Mouse (Mus musculus) midbrain, embryonic 11.5 days (tissue): ENCODE measurements around the gene Srpr. TPM values are rescaled to one million over a fixed set of nuclear protein-coding genes. Genes with fewer than 3 reads are reported as not detected.

Source experiments
- ATAC-seq: fragments of 200-750 bp; cut with Nextera tagmentation; 2 replicates; pipeline ENCODE4 v1.8.0; 2017; ENCODE audit warnings: moderate TSS enrichment, moderate library complexity; ENCODE audit not compliant: low FRiP score
- DNase-seq: peaks from one replicate; pipeline ENCODE4 v3.0.0; 2015; ENCODE audit warnings: low spot score; ENCODE audit errors: missing footprints
- H3K27ac ChIP-seq: fragments of 300-500 bp; sonication (generic); 2 replicates; pipeline ENCODE4 v1.5.1; 2014; ENCODE audit warnings: low read depth, low read length
- H3K27me3 ChIP-seq: fragments of 300-500 bp; sonication (generic); 2 replicates; pipeline ENCODE4 v1.6.1; 2014; ENCODE audit warnings: mild to moderate bottlenecking, low read length, moderate library complexity, mixed read lengths; ENCODE audit not compliant: control insufficient read depth, insufficient read depth
- H3K36me3 ChIP-seq: fragments of 300-500 bp; sonication (generic); 2 replicates; pipeline ENCODE4 v1.6.1; 2014; ENCODE audit warnings: mild to moderate bottlenecking, low read length, moderate library complexity, mixed read lengths; ENCODE audit not compliant: control insufficient read depth, insufficient read depth
- H3K4me1 ChIP-seq: fragments of 300-500 bp; sonication (generic); 2 replicates; pipeline ENCODE4 v1.6.1; 2014; ENCODE audit warnings: low read length; ENCODE audit not compliant: control insufficient read depth, insufficient read depth
- H3K4me2 ChIP-seq: fragments of 300-500 bp; sonication (generic); 2 replicates; pipeline ENCODE4 v1.6.1; 2014; ENCODE audit warnings: mild to moderate bottlenecking, moderate library complexity
- H3K4me3 ChIP-seq: fragments of 300-500 bp; sonication (generic); 2 replicates; pipeline ENCODE4 v1.5.1; 2014; ENCODE audit warnings: low read depth, low read length
- H3K9ac ChIP-seq: fragments of 300-500 bp; sonication (generic); 2 replicates; pipeline ENCODE4 v1.6.1; 2014; ENCODE audit warnings: low read length
- H3K9me3 ChIP-seq: fragments of 300-500 bp; sonication (generic); 2 replicates; pipeline ENCODE4 v1.6.1; 2016; ENCODE audit warnings: low read length; ENCODE audit not compliant: control insufficient read depth
- WGBS: fragments of 180-500 bp; shearing (Covaris S2); extraction: QIAGEN DNeasy Blood & Tissue Kit; methylation state at CpG from one replicate; pipeline ENCODE4 v1.1.7; 2014; 5-methylcytosine and 5-hydroxymethylcytosine counted together
- polyA plus RNA-seq: library from polyadenylated mRNA; unstranded; fragments of >200 nt; fragmentation: Nextera tagmentation; extraction: Ambion mirVana; gene quantifications from 2 replicates; pipeline ENCODE4 v1.2.1, GENCODE M21; 2014

Gene Srpr
- polyA plus RNA-seq, 1 experiment from 2014 or later, result 95.7 TPM

DNA sequence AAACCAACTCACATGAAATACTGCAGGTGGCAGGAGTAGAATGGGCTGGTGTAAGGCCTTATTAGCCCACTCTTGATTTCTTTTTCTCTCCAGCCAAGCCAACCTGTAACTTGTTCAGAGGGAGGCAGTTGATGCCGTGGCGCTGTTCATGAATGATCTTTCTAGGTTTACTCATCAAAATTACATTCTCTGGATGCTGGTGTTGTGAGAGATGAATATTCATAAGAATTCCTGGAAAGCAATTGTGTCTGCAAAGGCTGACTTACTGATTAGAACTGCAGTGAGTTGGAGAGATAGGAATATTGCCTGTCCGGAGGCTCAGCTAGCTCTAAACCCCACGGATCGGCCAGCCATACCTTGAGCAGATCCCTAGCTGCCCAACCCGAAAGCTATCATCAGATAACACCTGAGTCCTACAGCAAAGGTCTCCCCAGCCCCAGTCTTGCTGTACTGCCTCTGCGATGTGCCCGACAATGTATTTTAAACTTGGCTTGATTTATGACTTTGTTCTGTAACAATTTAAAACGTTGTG is 620 bp downstream of the Srpr start:
- Histone ChIP-seq H3K4me2 (peak overlapping the region; percentile 83), H3K4me1 (peaks cover 7% of the 10 kb centered on the region; the same call in 1 of the 2 replicates), H3K27me3 (no peaks in the 10 kb centered on the region), H3K36me3 (no peaks in the 10 kb centered on the region; the same call in none of the 2 replicates), H3K27ac (no peak overlapping the region), H3K9ac (peak overlapping the region; percentile 88; the same call in 1 of the 2 replicates), H3K4me3 (peak overlapping the region; percentile 71), H3K9me3 (no peaks in the 10 kb centered on the region)
- WGBS, result 67% methylated on average over 9 of the region's 9 CpGs
- peak; percentile 12; the same call in 1 of the 2 replicates for ATAC-seq
- DNase-seq, result no peak

DNA sequence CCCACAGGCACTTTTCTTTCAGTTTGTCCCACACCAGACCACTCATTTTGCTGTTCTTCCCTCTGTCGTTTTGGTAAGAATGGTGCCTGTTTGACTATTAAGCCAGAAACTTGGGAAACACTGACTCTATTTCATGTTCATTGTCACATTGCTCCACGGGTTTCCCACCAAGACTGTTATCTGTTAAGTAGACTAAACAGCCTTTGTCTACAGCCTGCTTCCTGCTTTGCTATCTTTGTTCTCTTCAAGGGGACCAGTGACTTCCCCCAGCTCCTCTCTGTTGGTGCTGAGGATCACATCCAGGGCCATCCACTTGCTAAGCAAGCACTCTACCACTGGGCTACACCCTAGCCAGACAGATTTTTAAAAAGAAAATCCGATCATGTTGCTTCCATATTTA is 3.6 kb downstream of the Srpr start:
- H3K27ac ChIP-seq, result no peak overlapping the region
- no peak overlapping the region for H3K9ac ChIP-seq
- no peak for ATAC-seq
- no peaks in the 10 kb centered on the region for H3K27me3 ChIP-seq
- no peak overlapping the region for H3K4me2 ChIP-seq
- WGBS, result 75% methylated on average over 3 of the region's 3 CpGs
- H3K9me3 ChIP-seq, result no peaks in the 10 kb centered on the region
- peaks cover 7% of the 10 kb centered on the region; the same call in 1 of the 2 replicates for H3K4me1 ChIP-seq
- peak; percentile 73 for DNase-seq
- peaks cover 8% of the 10 kb centered on the region for H3K36me3 ChIP-seq
- H3K4me3 ChIP-seq, result no peak overlapping the region

DNA sequence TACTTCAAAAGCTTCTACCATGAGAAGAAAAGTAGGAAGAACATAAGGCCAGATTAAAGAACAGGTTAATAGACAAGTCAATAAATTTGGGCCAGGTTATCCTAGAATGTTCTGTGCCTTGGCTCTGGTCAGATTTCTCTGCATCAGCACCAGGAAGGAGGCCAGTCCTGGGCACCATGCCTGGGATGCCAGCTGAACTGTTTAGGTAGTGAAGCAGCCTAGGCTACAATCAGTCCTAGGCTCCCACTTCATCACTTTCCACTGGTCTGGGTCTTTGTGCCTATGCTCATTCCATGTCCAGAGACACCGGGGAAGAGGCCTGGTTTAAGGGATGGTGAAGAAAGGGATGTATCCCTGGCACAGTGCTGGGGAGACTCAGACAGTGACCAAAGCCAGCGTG is 4.4 kb downstream of the Srpr start:
- no peak overlapping the region for H3K4me2 ChIP-seq
- ATAC-seq (no peak), DNase-seq (peak; percentile 78)
- no peak overlapping the region for H3K9ac ChIP-seq
- H3K4me1 ChIP-seq, result peaks cover 7% of the 10 kb centered on the region; the same call in 1 of the 2 replicates
- H3K27ac ChIP-seq, result no peak overlapping the region
- H3K36me3 ChIP-seq, result peaks cover 8% of the 10 kb centered on the region
- WGBS, result 89% methylated on average over 2 of the region's 2 CpGs
- no peak overlapping the region for H3K4me3 ChIP-seq
- no peaks in the 10 kb centered on the region for H3K9me3 ChIP-seq
- H3K27me3 ChIP-seq, result no peaks in the 10 kb centered on the region

DNA sequence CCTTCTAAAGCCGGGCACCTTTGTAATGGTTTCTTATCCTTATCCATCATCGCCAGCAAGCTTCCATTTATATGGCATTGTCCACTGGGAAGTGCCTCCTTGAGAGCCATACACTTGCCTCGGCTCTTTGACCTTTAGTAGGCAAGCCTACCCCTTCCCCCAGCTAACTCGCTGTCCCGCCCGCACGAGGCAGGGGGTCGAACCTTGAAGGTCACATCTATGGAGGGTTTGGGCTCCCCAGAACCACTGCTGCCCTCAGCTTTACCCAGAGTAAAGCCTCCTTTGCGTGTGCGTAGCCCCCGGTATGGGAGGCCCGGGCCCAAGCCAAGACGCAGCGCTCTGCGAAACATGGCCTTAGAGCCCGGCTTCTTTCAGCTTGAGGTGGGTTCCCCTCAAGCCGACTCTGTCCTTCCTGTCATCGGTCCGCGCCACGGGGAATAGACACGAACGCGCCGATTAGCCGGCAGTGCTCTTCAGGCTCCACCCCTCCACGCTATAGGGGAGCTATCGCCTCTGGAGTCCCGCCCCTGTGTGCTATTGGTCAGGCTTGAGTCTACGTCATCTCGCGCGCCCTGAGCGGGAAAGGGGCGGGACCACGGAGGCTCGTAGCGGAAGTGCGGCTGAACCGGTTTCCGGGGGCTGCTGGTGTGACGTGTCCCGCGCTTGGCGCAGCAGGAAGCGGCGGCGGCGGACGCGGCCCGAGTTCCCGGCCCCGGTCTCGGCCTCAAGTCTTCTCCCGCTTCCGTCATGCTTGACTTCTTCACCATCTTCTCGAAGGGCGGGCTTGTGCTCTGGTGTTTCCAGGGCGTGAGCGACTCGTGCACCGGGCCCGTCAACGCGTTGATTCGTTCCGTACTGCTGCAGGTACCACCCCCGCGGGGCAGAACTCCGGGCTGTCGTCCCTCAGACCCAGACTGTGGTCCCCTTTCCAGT is 10.8 kb downstream of the Srpr start, which contains the start of gene Foxred1:
TSS of gene Foxred1 (minus strand) at position 514 of the 933 bp plus-strand sequence.
- H3K4me1 ChIP-seq, result peaks cover 11% of the 10 kb centered on the region
- peak within 1 kb of the TSS; percentile 75 for H3K9ac ChIP-seq
- peak; percentile 100 for ATAC-seq
- WGBS, result 1% methylated on average over 68 of the region's 72 CpGs
- no peaks in the 10 kb centered on the region for H3K9me3 ChIP-seq
- H3K4me2 ChIP-seq, result peak within 1 kb of the TSS; percentile 95
- no peaks in the 10 kb centered on the region for H3K27me3 ChIP-seq
- H3K4me3 ChIP-seq, result peak within 1 kb of the TSS; percentile 86
- DNase-seq, result peak; percentile 100
- H3K36me3 ChIP-seq, result peaks cover 30% of the 10 kb centered on the region
- peak within 1 kb of the TSS; percentile 59 for H3K27ac ChIP-seq

DNA sequence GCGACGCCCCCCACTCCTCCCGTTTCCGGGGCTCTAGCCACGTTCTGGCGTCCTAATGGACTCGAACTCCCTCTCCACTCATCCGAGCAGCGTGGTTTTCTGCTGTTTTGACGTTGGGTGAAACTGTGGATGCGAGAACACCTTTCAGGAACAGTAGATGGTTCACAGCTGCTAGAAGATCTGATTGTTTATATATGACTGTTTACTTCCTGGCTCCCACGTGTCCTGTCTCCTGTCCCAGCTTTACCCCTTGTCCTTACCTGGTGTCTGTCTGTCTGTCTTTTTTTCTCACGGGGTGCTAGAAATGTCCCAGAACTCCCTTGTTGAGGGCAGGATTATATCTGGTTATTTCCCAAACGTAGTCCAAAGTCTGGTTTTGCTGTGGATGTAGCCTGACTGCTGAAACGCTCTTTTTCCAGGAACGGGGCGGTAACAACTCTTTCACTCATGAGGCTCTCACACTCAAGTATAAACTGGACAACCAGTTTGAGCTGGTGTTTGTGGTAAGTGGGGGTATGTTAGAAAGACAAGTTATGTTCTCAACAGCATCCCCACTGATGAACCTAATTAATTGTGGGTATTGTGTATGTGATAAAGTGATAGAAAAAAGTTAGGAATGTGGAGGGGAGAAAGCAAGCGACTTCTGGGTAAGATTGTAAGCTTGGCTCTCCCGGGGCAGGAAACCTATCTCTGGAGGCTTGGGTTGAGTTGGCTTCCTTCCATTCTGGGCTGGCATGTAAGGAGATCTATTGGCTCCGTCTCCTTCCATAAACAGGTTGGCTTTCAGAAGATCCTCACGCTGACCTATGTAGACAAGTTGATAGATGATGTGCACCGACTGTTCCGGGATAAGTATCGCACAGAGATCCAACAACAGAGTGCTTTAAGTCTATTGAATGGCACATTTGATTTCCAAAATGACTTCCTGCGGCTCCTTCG is 11.9 kb downstream of the Srpr start:
- Histone ChIP-seq H3K9ac (peak overlapping the region; percentile 75), H3K9me3 (no peaks in the 10 kb centered on the region), H3K4me2 (peak overlapping the region; percentile 88), H3K36me3 (peaks cover 26% of the 10 kb centered on the region), H3K4me1 (peaks cover 11% of the 10 kb centered on the region), H3K27ac (no peak overlapping the region; the same call in 1 of the 2 replicates), H3K4me3 (peak overlapping the region; percentile 86), H3K27me3 (no peaks in the 10 kb centered on the region)
- DNase-seq (no peak), ATAC-seq (no peak)
- 39% methylated on average over 26 of the region's 26 CpGs for WGBS

DNA sequence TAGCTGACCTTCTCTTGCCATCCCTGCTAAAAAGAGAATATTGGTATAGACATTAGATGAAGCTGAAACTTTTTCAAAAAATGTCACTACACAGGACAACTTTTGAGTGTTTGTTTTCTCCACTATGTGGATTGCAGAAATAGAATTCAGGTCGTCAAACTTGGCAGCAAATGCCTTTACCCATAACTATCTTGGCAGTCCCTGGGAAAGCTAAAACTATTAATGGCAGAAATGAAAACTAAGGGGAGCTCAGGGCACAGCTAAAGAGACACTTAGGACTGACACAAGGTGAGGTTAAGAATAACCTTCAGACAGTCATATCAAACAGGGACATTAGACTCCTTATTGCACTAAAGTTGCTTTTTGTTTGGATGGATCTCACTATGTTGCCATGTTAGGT is 18.0 kb downstream of the Srpr start:
- Histone ChIP-seq H3K27ac (no peak overlapping the region), H3K4me2 (no peak overlapping the region), H3K4me1 (no peaks in the 10 kb centered on the region), H3K27me3 (no peaks in the 10 kb centered on the region), H3K36me3 (peaks cover 25% of the 10 kb centered on the region), H3K9me3 (no peaks in the 10 kb centered on the region), H3K9ac (no peak overlapping the region), H3K4me3 (no peak overlapping the region)
- 78% methylated on average over 1 of the region's 1 CpGs for WGBS
- DNase-seq (no peak), ATAC-seq (no peak)

DNA sequence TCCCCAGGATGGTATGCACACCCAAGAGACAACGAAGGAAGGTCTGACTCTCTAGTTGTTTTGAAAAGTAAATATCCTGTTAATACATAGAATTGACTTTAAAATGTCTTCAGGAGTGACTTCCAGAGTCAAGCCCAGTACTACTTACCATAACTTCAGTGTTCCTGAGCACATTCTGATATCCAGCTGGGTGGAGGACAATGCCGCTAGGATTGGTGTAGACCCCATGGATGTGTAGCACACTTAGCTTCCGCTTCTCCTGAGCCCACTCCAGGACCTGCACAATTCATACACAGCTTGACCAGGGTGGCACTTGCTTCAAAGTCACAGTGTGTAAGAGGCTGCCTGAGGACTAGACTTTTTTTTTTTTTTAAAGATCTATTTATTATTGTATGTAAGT is 23.5 kb downstream of the Srpr start:
- Histone ChIP-seq H3K27me3 (no peaks in the 10 kb centered on the region), H3K4me3 (no peak overlapping the region), H3K9me3 (no peaks in the 10 kb centered on the region), H3K27ac (no peak overlapping the region), H3K4me2 (no peak overlapping the region), H3K36me3 (peaks cover 3% of the 10 kb centered on the region; the same call in 1 of the 2 replicates), H3K9ac (no peak overlapping the region), H3K4me1 (no peaks in the 10 kb centered on the region)
- WGBS, result 95% methylated on average over 3 of the region's 3 CpGs
- DNase-seq (peak; percentile 69), ATAC-seq (no peak)

DNA sequence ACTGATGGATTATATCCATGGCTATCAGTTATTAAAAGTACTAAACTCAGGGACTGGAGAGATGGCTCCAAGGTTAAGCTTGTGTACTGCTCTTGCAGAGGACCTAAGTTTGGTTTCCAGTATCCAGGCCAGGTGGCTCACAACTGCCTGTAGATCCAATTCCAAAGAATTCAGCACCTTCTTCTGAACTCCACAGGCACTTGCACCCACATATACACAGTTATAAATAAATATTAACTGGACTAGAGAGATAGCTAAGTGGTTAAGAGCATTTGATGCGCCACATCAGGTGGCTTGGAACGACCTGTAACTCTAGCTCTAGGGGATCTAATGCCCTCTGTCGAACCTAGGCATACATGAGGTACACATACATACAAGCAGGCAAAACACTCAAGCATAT is 28.7 kb downstream of the Srpr start:
- no peak overlapping the region for H3K9ac ChIP-seq
- H3K4me1 ChIP-seq, result no peaks in the 10 kb centered on the region
- no peaks in the 10 kb centered on the region for H3K9me3 ChIP-seq
- no peaks in the 10 kb centered on the region for H3K27me3 ChIP-seq
- ATAC-seq (no peak), DNase-seq (no peak)
- H3K36me3 ChIP-seq, result no peaks in the 10 kb centered on the region
- WGBS, result 92% methylated on average over 3 of the region's 3 CpGs
- H3K27ac ChIP-seq, result no peak overlapping the region
- H3K4me3 ChIP-seq, result no peak overlapping the region
- H3K4me2 ChIP-seq, result no peak overlapping the region
